Mouse (Mus musculus) C2C12 (cell line): ENCODE data around the gene Otop1. TPM values are rescaled to one million over a fixed set of nuclear protein-coding genes. Genes with fewer than 3 reads are reported as not detected.

Experiments
- H3K27me3 ChIP-seq: one replicate; pipeline ENCODE4 v1.6.1; 2011; ENCODE audit not compliant: control insufficient read depth, insufficient read depth, insufficient read length
- H3K36me3 ChIP-seq: one replicate; pipeline ENCODE4 v1.6.1; 2011; ENCODE audit not compliant: control insufficient read depth, insufficient read depth
- H3K4me3 ChIP-seq: one replicate; pipeline ENCODE4 v1.5.1; 2011; ENCODE audit warnings: mild to moderate bottlenecking, control low read depth; ENCODE audit not compliant: poor library complexity, insufficient read depth, severe bottlenecking
- H3K79me2 ChIP-seq: one replicate; pipeline ENCODE4 v1.6.1; 2011; ENCODE audit not compliant: control insufficient read depth, insufficient read depth
- H3K79me3 ChIP-seq: one replicate; pipeline ENCODE4 v1.6.1; 2011; ENCODE audit warnings: low read depth, control low read depth
- H3ac ChIP-seq: one replicate; pipeline ENCODE3; 2011; ENCODE audit warnings: low read depth; ENCODE audit not compliant: control insufficient read depth, insufficient read length
- CEBPB ChIP-seq: IDR thresholded peaks from one replicate; pipeline ENCODE4 v1.6.1; 2011; ENCODE audit warnings: low read depth, mild to moderate bottlenecking, control low read depth, moderate library complexity
- CTCF ChIP-seq: IDR thresholded peaks from one replicate; pipeline ENCODE4 v1.5.1; 2011; ENCODE audit not compliant: control insufficient read depth, insufficient read depth, insufficient read length
- FOSL1 ChIP-seq: IDR thresholded peaks from one replicate; pipeline ENCODE4 v1.8.0; 2011; ENCODE audit warnings: mild to moderate bottlenecking, low read length; ENCODE audit not compliant: poor library complexity, insufficient read depth, severe bottlenecking
- MAX ChIP-seq: IDR thresholded peaks from one replicate; pipeline ENCODE4 v1.6.1; 2011; ENCODE audit warnings: mild to moderate bottlenecking, control low read depth
- MYOD1 ChIP-seq: IDR thresholded peaks from one replicate; pipeline ENCODE4 v1.6.1; 2011; ENCODE audit warnings: low read depth; ENCODE audit not compliant: control insufficient read depth, insufficient read length
- MYOG ChIP-seq: IDR thresholded peaks from one replicate; pipeline ENCODE4 v1.6.1; 2011; ENCODE audit not compliant: control insufficient read depth, insufficient read length; ENCODE audit errors: extremely low read depth
- USF1 ChIP-seq: IDR thresholded peaks from one replicate; pipeline ENCODE4 v1.6.1; 2011; ENCODE audit warnings: low read depth, mild to moderate bottlenecking, control low read depth, moderate library complexity
- long read RNA-seq, 2 experiments: library from polyadenylated mRNA; unstranded; transcript quantifications; one replicate each; pipeline ENCODE4 v2.0.0; 2019 to 2020
- polyA plus RNA-seq: library from polyadenylated mRNA; unstranded; fragments of >200 nt; fragmentation: generic; extraction: Trizol; gene quantifications from one replicate; pipeline ENCODE4 v1.2.1, GENCODE M21; 2012; ENCODE audit warnings: missing spikeins

The Otop1 gene
- polyA plus RNA-seq, result 0.05 TPM
- long read RNA-seq, experiment 1, result 0 reads
- long read RNA-seq, experiment 2, result 0 reads

GRCm38 (mm10) chr5:38275771-38276170 lies at the start of gene Otop1:
Gene Otop1, plus strand, starts transcription at chr5:38275972.
- Histone ChIP-seq H3K4me3 (no peak within 1 kb of the TSS), H3K79me2 (no peaks in the 10 kb centered on the region), H3ac (no peak within 1 kb of the TSS), H3K27me3 (peaks cover 7% of the 10 kb centered on the region), H3K36me3 (peaks cover 11% of the 10 kb centered on the region), H3K79me3 (no peaks in the 10 kb centered on the region)
- TF ChIP-seq MAX, result no peak
- TF ChIP-seq USF1, result no peak
- TF ChIP-seq CTCF, result no peak
- no peak for TF ChIP-seq CEBPB
- no peak for TF ChIP-seq MYOG
- TF ChIP-seq MYOD1, result no peak
- TF ChIP-seq FOSL1, result no peak

GRCm38 (mm10) chr5:38235422-38235821 lies 40.4 kb upstream of the Otop1 start:
- Histone ChIP-seq H3ac (no peak overlapping the region), H3K36me3 (peaks cover 59% of the 10 kb centered on the region)

GRCm38 (mm10) chr5:38236627-38237026 lies 39.1 kb upstream of the Otop1 start:
- Histone ChIP-seq H3K79me3 (no peaks in the 10 kb centered on the region), H3ac (no peak overlapping the region), H3K27me3 (no peaks in the 10 kb centered on the region), H3K79me2 (no peaks in the 10 kb centered on the region), H3K36me3 (peaks cover 47% of the 10 kb centered on the region), H3K4me3 (no peak overlapping the region)
- TF ChIP-seq MYOD1, result no peak
- TF ChIP-seq CTCF, result no peak
- no peak for TF ChIP-seq USF1

More at GRCm38 (mm10) chr5:38235422-38235821, 40.4 kb upstream of the Otop1 start:
- TF ChIP-seq MAX (no peak), MYOG (no peak), CEBPB (no peak), MYOD1 (no peak), USF1 (no peak), CTCF (peak; percentile 40)
- no peaks in the 10 kb centered on the region for H3K27me3 ChIP-seq
- H3K4me3 ChIP-seq, result no peak overlapping the region
- no peaks in the 10 kb centered on the region for H3K79me2 ChIP-seq
- H3K79me3 ChIP-seq, result no peaks in the 10 kb centered on the region

DNA sequence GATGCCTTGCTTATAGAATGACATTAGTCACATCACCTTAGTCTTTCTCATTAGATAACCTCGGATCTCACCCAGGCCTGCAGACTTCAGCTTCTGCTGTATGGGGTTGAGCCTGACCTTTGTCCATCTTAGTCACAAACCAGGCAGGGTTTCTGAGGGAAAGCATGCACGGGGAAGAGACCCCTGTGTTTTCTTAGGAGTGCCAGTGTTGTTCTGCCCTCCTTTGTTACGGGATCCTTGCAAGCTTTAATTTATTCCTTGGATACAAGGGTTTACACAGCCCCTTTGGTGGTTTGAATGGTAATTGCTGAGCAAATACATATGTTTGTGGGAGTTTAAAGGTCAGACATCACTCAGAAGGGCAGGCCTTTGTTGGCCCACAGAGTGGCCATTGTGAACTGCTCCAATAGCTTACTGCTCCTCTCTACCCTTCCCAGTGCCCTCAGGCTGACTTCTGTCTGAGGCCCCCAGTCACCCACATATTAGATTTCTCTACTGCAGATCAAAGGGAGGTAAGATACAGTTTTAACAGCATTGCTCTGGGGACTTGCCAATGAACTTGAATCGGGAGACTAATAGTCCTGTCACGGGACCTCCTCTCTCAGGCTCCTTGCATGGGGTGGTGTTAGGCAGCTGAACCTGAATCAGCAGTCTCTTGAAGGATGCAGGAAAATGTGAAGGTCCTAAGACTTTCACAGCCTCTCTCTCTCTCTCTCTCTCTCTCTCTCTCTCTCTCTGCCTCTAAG lies 34.9 kb upstream of the Otop1 start:
- Histone ChIP-seq H3K27me3 (no peaks in the 10 kb centered on the region), H3K79me2 (no peaks in the 10 kb centered on the region), H3ac (no peak overlapping the region), H3K36me3 (peaks cover 8% of the 10 kb centered on the region), H3K4me3 (no peak overlapping the region), H3K79me3 (no peaks in the 10 kb centered on the region)
- no peak for TF ChIP-seq FOSL1
- TF ChIP-seq CTCF, result no peak
- no peak for TF ChIP-seq CEBPB
- TF ChIP-seq MAX, result no peak
- TF ChIP-seq MYOD1, result no peak
- TF ChIP-seq USF1, result no peak
- TF ChIP-seq MYOG, result no peak

DNA sequence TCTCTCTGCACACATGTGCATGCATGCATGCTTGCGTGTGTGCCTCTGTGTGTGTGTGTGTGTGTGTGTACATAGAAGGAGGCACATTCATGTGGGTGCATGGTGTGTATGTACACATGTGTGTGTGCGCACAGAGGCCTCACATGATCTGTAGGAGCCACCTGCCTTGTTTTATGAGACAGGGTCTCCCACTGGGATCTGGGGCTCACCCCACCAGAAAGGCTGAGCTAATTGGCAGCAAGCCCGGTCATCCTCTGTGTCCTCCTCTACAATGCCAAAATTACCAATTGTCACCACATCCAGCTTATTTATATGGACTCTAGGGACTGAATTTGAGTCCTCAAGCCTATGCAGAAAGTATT lies 34.3 kb upstream of the Otop1 start:
- no peaks in the 10 kb centered on the region for H3K27me3 ChIP-seq
- peaks cover 3% of the 10 kb centered on the region for H3K36me3 ChIP-seq
- TF ChIP-seq FOSL1, result no peak
- no peak for TF ChIP-seq CTCF
- TF ChIP-seq MYOG, result no peak
- no peak for TF ChIP-seq USF1
- TF ChIP-seq CEBPB, result no peak
- no peaks in the 10 kb centered on the region for H3K79me2 ChIP-seq
- H3ac ChIP-seq, result no peak overlapping the region
- H3K79me3 ChIP-seq, result no peaks in the 10 kb centered on the region
- H3K4me3 ChIP-seq, result no peak overlapping the region

DNA sequence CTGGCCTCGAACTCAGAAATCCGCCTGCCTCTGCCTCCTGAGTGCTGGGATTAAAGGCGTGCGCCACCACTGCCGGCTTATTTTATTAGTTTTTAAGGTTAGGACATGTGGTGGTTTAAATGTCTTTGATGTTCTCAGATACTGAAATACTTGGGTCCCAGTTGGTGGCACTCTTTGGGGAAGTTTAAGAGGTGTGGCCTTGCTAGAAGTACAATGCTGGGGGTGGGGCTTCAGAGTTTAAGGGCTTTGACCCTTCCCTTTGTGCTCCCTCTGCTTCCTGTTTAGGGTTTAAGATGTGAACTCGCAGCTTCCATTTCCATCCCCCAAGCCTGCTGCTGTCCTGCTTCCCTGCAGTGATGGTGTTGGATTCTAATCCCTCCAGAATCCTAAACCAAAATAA lies 33.8 kb upstream of the Otop1 start:
- Histone ChIP-seq H3K4me3 (no peak overlapping the region), H3K79me2 (no peaks in the 10 kb centered on the region), H3K36me3 (no peaks in the 10 kb centered on the region), H3K79me3 (no peaks in the 10 kb centered on the region), H3K27me3 (no peaks in the 10 kb centered on the region), H3ac (no peak overlapping the region)
- TF ChIP-seq USF1, result no peak
- TF ChIP-seq MAX, result no peak
- no peak for TF ChIP-seq CEBPB
- no peak for TF ChIP-seq CTCF
- no peak for TF ChIP-seq FOSL1
- no peak for TF ChIP-seq MYOD1
- no peak for TF ChIP-seq MYOG
